Mouse (Mus musculus): ENCODE results near the gene Wasf2.

DNA sequence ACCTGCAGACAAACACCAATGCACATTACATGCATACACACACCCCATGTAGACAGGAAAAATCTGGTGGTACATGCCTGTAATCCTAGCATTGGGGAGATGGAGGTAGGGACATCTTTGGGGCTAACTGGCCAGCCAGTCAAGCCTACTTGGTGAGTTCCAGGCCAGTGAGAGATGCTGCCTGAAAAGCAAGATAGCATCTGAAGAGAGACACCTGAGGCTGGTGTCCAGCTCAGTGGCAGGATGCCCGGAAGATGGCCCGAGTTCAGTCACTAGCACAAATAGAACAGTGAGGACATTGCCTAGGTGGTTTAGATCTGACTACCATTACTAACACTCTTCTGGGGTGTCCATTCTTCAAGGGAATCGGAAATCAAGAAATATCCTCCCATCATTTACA is 49.4 kb upstream of the Wasf2 start:
- TF ChIP-seq CTCF (IDR thresholded peaks at IDR 0.05; ENCODE audit: low read depth, low read length) (no peak), POLR2A (IDR thresholded peaks at IDR 0.05; ENCODE audit: borderline replicate concordance, low read depth, low read length) (no peak)
